Mouse (Mus musculus) frontal cortex, postnatal 36 days (tissue): ENCODE measurements at regions not wholly inside any gene's neighbourhood (a gene's known extent, or its start where the extent isn't known, plus 50 kb on each side); places are given as distances from the start of the nearest gene placed in this dataset.
A peak's percentile ranks its signal among the peaks of the same experiment; 100 is the strongest.

Experiments used
- DNase-seq, 2 experiments: peaks; one replicate each; pipeline ENCODE4 v3.0.0; 2022; ENCODE audit warnings: low spot score in 2 of 2

GRCm38 (mm10) chr10:95124476-95124875 lies 179.8 kb upstream of the Plxnc1 start:
- no peak for DNase-seq

GRCm38 (mm10) chr10:95120007-95120406 lies 175.4 kb upstream of the Plxnc1 start:
- DNase-seq: no peak

- DNase-seq: no peak
These were observed 174.2 kb upstream of the Plxnc1 start for GRCm38 (mm10) chr10:95118786-95119351.

GRCm38 (mm10) chr10:95117731-95118212 lies 173.1 kb upstream of the Plxnc1 start:
- DNase-seq: no peak

- no peak for DNase-seq
These were observed 172.6 kb upstream of the Plxnc1 start for GRCm38 (mm10) chr10:95117041-95117730.

- no peak for DNase-seq
These were observed 172.0 kb upstream of the Plxnc1 start for GRCm38 (mm10) chr10:95116579-95117011.

- DNase-seq: no peak
These were observed 168.3 kb upstream of the Plxnc1 start for GRCm38 (mm10) chr10:95112837-95113388.

- DNase-seq: no peak
These were observed 167.7 kb upstream of the Plxnc1 start for GRCm38 (mm10) chr10:95112231-95112774.

GRCm38 (mm10) chr10:95110786-95111185 lies 166.2 kb upstream of the Plxnc1 start:
- DNase-seq: no peak

- no peak for DNase-seq
These were observed 164.9 kb upstream of the Plxnc1 start for GRCm38 (mm10) chr10:95109576-95109975.

- DNase-seq: no peak
These were observed 163.1 kb upstream of the Plxnc1 start for GRCm38 (mm10) chr10:95107532-95108251.

- peak in 1 of 2 experiments; percentile 45 for DNase-seq
These were observed 159.2 kb upstream of the Plxnc1 start for GRCm38 (mm10) chr10:95103808-95104207.

GRCm38 (mm10) chr10:95102981-95103380 lies 158.3 kb upstream of the Plxnc1 start:
- no peak for DNase-seq

- no peak for DNase-seq
These were observed 155.3 kb upstream of the Plxnc1 start for GRCm38 (mm10) chr10:95099906-95100305.

- no peak for DNase-seq
These were observed 151.2 kb upstream of the Plxnc1 start for GRCm38 (mm10) chr10:95095847-95096246.

GRCm38 (mm10) chr10:95094771-95095170 lies 150.1 kb upstream of the Plxnc1 start:
- no peak for DNase-seq

GRCm38 (mm10) chr10:95093266-95093665 lies 148.6 kb upstream of the Plxnc1 start:
- DNase-seq: no peak

GRCm38 (mm10) chr10:95091086-95091485 lies 146.5 kb upstream of the Plxnc1 start:
- no peak for DNase-seq

GRCm38 (mm10) chr10:95090641-95091040 lies 146.0 kb upstream of the Plxnc1 start:
- no peak for DNase-seq

- no peak for DNase-seq
These were observed 145.4 kb upstream of the Plxnc1 start for GRCm38 (mm10) chr10:95090035-95090434.

GRCm38 (mm10) chr10:95087864-95088570 lies 143.4 kb upstream of the Plxnc1 start:
- DNase-seq: peak; percentile 42 to 63
